Mouse (Mus musculus): ENCODE results near the gene Oxsm. TPM values are rescaled to one million over a fixed set of nuclear protein-coding genes. Genes with fewer than 3 reads are reported as not detected.

The Oxsm gene
- polyA plus RNA-seq (2017; shearing (Covaris generic)), result 3.0 TPM

DNA sequence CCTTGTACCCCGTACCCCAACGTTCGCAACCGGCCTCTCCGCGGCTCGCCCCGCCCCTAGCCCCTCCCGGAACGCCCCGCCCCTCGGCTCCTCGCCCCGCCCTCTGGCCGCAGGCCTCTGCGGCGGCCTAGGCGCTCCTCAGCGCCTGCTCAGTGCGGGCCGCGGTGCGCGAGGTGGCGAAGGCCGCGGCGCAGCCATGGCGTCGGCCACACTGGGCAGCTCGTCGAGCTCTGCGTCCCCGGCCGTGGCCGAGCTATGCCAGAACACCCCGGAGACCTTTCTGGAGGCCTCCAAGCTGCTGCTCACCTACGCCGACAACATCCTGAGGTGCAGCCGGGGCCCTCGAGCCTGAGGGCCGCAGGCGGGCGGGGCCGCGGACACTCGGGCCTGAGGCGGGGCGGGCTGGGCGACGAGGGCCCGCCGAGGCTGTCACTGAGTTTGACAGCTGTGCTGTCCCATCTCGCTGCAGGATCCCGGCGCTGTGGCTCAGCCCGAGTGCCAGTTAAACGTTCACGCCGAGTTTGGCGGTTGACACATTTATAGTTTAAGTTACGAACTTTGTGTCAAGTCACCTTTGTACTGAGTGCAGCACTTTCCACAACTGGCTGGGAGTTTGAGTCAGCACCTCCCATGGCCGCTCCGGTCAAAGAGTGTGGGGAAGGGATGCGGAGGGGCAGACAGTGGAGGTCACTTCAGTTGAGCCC lies at the start of gene Oxsm, which contains the start of gene Ngly1:
Oxsm (minus strand) TSS at position 638 of the 704 bp plus-strand sequence.
Ngly1 (plus strand) TSS at position 110 of the 704 bp plus-strand sequence.

Other genes starting within 250 kb of the Oxsm start
- gene Ngly1, start 528 bp downstream of the Oxsm start, polyA plus RNA-seq (2017; shearing (Covaris generic)), result 69.5 TPM
- 135 TPM for gene Top2b, start 115.4 kb upstream of the Oxsm start, polyA plus RNA-seq (2017; shearing (Covaris generic))

All from effector memory CD4-positive, alpha-beta T cell, adult 7 months (primary cell).